Mouse (Mus musculus): ENCODE data around the gene Ctsh. TPM values are rescaled to one million over a fixed set of nuclear protein-coding genes. Genes with fewer than 3 reads are reported as not detected.

Gene Ctsh
- 6.1 and 6.6 TPM in 2 replicates for polyA plus RNA-seq (2014; fragmentation: Nextera tagmentation; extraction: Ambion mirVana)

DNA sequence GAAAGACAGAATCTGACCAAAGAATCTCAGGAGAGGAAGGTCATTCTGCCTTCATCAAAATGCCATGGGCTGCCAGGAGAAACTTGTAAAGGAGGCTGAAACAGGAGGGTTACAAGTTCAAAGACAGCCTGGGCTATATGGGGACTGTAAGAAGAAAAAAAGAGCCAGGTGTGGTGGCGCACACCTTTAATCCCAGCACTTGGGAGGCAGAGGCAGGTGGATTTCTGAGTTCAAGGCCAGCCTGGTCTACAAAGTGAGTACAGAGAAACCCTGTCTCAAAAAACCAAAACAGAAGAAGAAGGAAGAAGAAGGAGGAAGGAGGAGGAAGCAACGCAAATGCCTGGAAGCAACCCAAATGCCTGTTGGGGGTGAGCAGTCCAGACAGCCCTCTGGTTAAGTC, at the start of gene Ctsh:
TSS of gene Ctsh (plus strand) at position 301 of the 400 bp plus-strand sequence.
- DNase-seq (ENCODE audit: low spot score) (no peak), ATAC-seq (replicated peaks; ENCODE audit: low FRiP score) (no peak)
- H3K4me1 ChIP-seq (replicated peaks; ENCODE audit: control insufficient read depth, insufficient read depth, low read length) = 0 out of 2 replicates have a peak, but pooled peaks cover 2% of the 10 kb centered on the region
- WGBS = 88% methylated on average over 2 of the region's 2 CpGs
- no peaks in the 10 kb centered on the region for H3K27me3 ChIP-seq (ENCODE audit: control insufficient read depth, insufficient read depth, low read length)
- H3K36me3 ChIP-seq (ENCODE audit: control insufficient read depth, insufficient read depth, low read length) = no peaks in the 10 kb centered on the region
- no peak within 1 kb of the TSS for H3K27ac ChIP-seq (ENCODE audit: low read depth, low read length)
- H3K9me3 ChIP-seq (ENCODE audit: control insufficient read depth, low read length) = no peaks in the 10 kb centered on the region
- peak within 1 kb of the TSS; percentile 65 for H3K4me2 ChIP-seq (ENCODE audit: low read depth, low read length, severe bottlenecking)
- H3K4me3 ChIP-seq (ENCODE audit: low read depth, low read length) = peak within 1 kb of the TSS; percentile 37
- H3K9ac ChIP-seq (ENCODE audit: low read length) = peak within 1 kb of the TSS; percentile 66

DNA sequence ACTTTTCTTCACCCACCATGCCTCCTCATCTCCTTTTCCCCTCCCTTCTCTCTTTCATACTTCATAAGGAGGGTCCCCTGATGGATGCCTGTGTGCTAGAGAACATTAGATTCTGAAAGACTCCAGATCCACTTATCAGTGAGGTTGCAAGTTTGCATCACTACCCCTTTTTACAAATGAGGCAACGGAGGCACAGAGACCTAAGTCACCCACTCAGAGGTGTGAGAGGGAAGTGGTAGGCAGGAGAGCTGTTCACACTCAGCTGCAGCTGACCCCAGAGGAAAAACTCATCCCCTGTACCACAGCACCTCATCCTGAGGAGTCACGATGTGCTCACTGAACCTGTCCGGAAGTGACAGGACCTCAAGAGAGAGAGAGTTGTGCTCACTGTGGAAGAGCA, 47.5 kb upstream of the Ctsh start:
- Histone ChIP-seq H3K27ac (ENCODE audit: low read depth, low read length) (no peak overlapping the region), H3K4me2 (ENCODE audit: low read depth, low read length, severe bottlenecking) (no peak overlapping the region), H3K4me3 (ENCODE audit: low read depth, low read length) (no peak overlapping the region), H3K9me3 (ENCODE audit: control insufficient read depth, low read length) (no peaks in the 10 kb centered on the region), H3K36me3 (ENCODE audit: control insufficient read depth, insufficient read depth, low read length) (no peaks in the 10 kb centered on the region), H3K9ac (ENCODE audit: low read length) (no peak overlapping the region), H3K27me3 (ENCODE audit: control insufficient read depth, insufficient read depth, low read length) (no peaks in the 10 kb centered on the region), H3K4me1 (replicated peaks; ENCODE audit: control insufficient read depth, insufficient read depth, low read length) (no peaks in the 10 kb centered on the region)
- ATAC-seq (replicated peaks; ENCODE audit: low FRiP score) (no peak), DNase-seq (ENCODE audit: low spot score) (no peak)
- WGBS = 87% methylated on average over 3 of the region's 3 CpGs

DNA sequence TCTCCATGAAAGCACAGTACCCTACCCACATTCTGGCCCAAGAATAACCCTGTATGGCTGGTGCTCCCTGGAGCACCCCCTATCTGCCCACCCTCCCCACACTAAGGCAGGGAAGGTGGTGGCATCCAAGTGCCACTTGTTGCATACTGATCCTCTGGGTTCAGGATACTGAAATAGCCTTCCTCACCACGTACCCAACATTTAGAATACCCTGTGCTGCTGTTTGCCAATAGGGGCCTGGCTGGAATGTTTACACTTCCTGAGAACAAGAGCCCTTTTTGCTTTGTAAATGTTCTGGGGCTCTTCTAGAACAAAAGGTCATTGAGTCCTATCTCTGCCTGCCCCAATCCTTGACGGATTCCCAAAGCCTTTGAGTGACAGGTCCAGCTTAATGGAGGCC, 46.9 kb upstream of the Ctsh start:
- H3K36me3 ChIP-seq (ENCODE audit: control insufficient read depth, insufficient read depth, low read length) = no peaks in the 10 kb centered on the region
- no peaks in the 10 kb centered on the region for H3K4me1 ChIP-seq (replicated peaks; ENCODE audit: control insufficient read depth, insufficient read depth, low read length)
- no peak overlapping the region for H3K27ac ChIP-seq (ENCODE audit: low read depth, low read length)
- DNase-seq (ENCODE audit: low spot score) (no peak), ATAC-seq (replicated peaks; ENCODE audit: low FRiP score) (no peak)
- no peak overlapping the region for H3K4me2 ChIP-seq (ENCODE audit: low read depth, low read length, severe bottlenecking)
- no peaks in the 10 kb centered on the region for H3K9me3 ChIP-seq (ENCODE audit: control insufficient read depth, low read length)
- H3K27me3 ChIP-seq (ENCODE audit: control insufficient read depth, insufficient read depth, low read length) = no peaks in the 10 kb centered on the region
- H3K9ac ChIP-seq (ENCODE audit: low read length) = no peak overlapping the region
- WGBS = 20% methylated on average over 2 of the region's 2 CpGs
- no peak overlapping the region for H3K4me3 ChIP-seq (ENCODE audit: low read depth, low read length)

DNA sequence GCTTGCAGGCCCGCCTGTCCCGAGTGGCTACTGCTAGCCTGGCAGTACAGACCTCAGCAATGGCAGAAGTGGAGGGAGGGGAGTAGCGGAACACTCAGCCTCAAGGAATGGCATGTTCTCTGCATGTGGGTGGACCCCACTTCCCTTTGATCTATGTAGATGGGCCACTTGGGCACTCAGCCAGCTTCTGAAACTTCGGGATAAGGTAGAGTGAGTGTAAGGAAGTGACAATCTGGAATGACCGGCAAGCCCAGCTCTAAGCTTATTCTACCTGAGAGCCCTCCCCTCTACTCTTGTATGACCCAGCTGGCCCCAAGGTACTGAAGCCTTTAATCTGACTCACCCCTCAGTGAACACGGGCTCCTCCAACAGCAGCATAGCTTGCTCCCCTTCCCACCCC, 45.8 kb upstream of the Ctsh start:
- Histone ChIP-seq H3K36me3 (ENCODE audit: control insufficient read depth, insufficient read depth, low read length) (no peaks in the 10 kb centered on the region), H3K4me2 (ENCODE audit: low read depth, low read length, severe bottlenecking) (no peak overlapping the region), H3K9me3 (ENCODE audit: control insufficient read depth, low read length) (no peaks in the 10 kb centered on the region), H3K27ac (ENCODE audit: low read depth, low read length) (no peak overlapping the region), H3K4me3 (ENCODE audit: low read depth, low read length) (no peak overlapping the region), H3K27me3 (ENCODE audit: control insufficient read depth, insufficient read depth, low read length) (no peaks in the 10 kb centered on the region), H3K9ac (ENCODE audit: low read length) (no peak overlapping the region), H3K4me1 (replicated peaks; ENCODE audit: control insufficient read depth, insufficient read depth, low read length) (no peaks in the 10 kb centered on the region)
- DNase-seq (ENCODE audit: low spot score) (no peak), ATAC-seq (replicated peaks; ENCODE audit: low FRiP score) (no peak)
- 87% methylated on average over 6 of the region's 6 CpGs for WGBS

DNA sequence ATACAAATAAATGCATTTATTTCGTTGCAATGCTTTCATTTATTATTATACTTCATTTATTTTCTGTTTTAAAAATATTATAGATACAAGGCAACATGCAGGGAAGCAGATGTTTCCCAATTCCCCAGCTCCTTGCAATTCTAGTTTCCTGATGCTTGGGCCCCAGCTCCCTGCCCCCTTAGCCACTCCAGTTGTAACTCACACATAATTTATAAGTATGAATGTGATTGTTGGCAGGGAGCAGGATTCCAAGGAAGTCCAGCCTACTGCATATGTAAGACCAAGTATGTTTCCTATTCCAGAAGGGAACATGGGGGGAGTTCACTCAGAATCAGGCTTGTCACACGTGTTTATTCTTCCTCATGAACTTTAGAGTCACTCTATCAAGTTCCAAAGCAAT, 42.1 kb upstream of the Ctsh start:
- no peaks in the 10 kb centered on the region for H3K27me3 ChIP-seq (ENCODE audit: control insufficient read depth, insufficient read depth, low read length)
- no peaks in the 10 kb centered on the region for H3K4me1 ChIP-seq (replicated peaks; ENCODE audit: control insufficient read depth, insufficient read depth, low read length)
- no peaks in the 10 kb centered on the region for H3K36me3 ChIP-seq (ENCODE audit: control insufficient read depth, insufficient read depth, low read length)
- ATAC-seq (replicated peaks; ENCODE audit: low FRiP score) = no peak
- no peak for DNase-seq (ENCODE audit: low spot score)
- WGBS = 65% methylated on average over 2 of the region's 2 CpGs
- H3K9ac ChIP-seq (ENCODE audit: low read length) = no peak overlapping the region
- H3K4me3 ChIP-seq (ENCODE audit: low read depth, low read length) = no peak overlapping the region
- no peak overlapping the region for H3K27ac ChIP-seq (ENCODE audit: low read depth, low read length)
- H3K9me3 ChIP-seq (ENCODE audit: control insufficient read depth, low read length) = no peaks in the 10 kb centered on the region
- H3K4me2 ChIP-seq (ENCODE audit: low read depth, low read length, severe bottlenecking) = no peak overlapping the region

DNA sequence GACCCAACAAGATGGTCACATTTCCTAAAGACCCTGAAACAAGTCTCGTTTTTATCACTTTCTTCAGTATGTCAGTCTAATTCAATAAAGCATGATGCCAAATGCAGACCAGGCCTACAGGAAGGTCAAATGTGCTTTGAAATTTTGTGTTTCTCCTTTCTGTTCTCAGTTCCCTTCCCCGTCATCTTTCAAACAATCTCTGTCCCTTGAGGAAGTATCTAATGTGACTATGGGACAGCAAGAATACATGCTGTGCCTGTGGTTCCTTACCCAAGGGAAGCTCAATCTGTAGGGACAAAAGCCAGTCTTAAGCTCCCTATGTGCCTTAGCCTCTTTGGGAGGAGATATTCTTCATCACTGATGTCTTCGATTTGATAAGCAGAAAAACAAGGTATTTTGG, 39.3 kb upstream of the Ctsh start:
- no peak overlapping the region for H3K4me3 ChIP-seq (ENCODE audit: low read depth, low read length)

DNA sequence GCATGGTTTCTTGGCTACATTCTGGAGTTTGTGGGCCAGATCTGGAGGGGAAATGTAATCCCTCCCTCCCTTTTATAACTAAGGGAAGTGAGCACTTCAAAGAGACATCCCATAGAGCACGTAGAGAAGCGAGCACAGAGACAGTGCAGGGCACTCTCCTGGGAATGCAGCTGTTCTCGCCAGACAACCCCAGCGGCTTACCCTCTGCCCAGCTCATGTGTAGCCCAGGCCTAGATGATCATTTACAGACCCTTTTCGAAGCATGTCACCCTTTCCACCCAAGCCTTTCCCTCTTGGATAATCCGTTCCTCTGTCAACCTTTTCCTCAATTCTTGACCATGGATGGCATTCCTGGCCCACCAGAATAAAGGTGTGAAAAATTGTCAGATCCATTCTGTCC, 37.7 kb upstream of the Ctsh start:
- 87% methylated on average over 6 of the region's 6 CpGs for WGBS
- Histone ChIP-seq H3K4me1 (replicated peaks; ENCODE audit: control insufficient read depth, insufficient read depth, low read length) (no peaks in the 10 kb centered on the region), H3K27me3 (ENCODE audit: control insufficient read depth, insufficient read depth, low read length) (no peaks in the 10 kb centered on the region), H3K9ac (ENCODE audit: low read length) (no peak overlapping the region), H3K4me2 (ENCODE audit: low read depth, low read length, severe bottlenecking) (no peak overlapping the region), H3K4me3 (ENCODE audit: low read depth, low read length) (no peak overlapping the region), H3K27ac (ENCODE audit: low read depth, low read length) (no peak overlapping the region), H3K36me3 (ENCODE audit: control insufficient read depth, insufficient read depth, low read length) (no peaks in the 10 kb centered on the region), H3K9me3 (ENCODE audit: control insufficient read depth, low read length) (no peaks in the 10 kb centered on the region)
- no peak for ATAC-seq (replicated peaks; ENCODE audit: low FRiP score)
- no peak for DNase-seq (ENCODE audit: low spot score)

More for the DNA sequence above, 39.3 kb upstream of the Ctsh start:
- H3K4me1 ChIP-seq (replicated peaks; ENCODE audit: control insufficient read depth, insufficient read depth, low read length) = no peaks in the 10 kb centered on the region
- H3K9me3 ChIP-seq (ENCODE audit: control insufficient read depth, low read length) = no peaks in the 10 kb centered on the region
- no peaks in the 10 kb centered on the region for H3K36me3 ChIP-seq (ENCODE audit: control insufficient read depth, insufficient read depth, low read length)
- ATAC-seq (replicated peaks; ENCODE audit: low FRiP score) = no peak
- no peak overlapping the region for H3K27ac ChIP-seq (ENCODE audit: low read depth, low read length)
- no peak for DNase-seq (ENCODE audit: low spot score)
- 89% methylated on average over 3 of the region's 3 CpGs for WGBS
- no peak overlapping the region for H3K4me2 ChIP-seq (ENCODE audit: low read depth, low read length, severe bottlenecking)
- H3K27me3 ChIP-seq (ENCODE audit: control insufficient read depth, insufficient read depth, low read length) = no peaks in the 10 kb centered on the region
- H3K9ac ChIP-seq (ENCODE audit: low read length) = no peak overlapping the region

DNA sequence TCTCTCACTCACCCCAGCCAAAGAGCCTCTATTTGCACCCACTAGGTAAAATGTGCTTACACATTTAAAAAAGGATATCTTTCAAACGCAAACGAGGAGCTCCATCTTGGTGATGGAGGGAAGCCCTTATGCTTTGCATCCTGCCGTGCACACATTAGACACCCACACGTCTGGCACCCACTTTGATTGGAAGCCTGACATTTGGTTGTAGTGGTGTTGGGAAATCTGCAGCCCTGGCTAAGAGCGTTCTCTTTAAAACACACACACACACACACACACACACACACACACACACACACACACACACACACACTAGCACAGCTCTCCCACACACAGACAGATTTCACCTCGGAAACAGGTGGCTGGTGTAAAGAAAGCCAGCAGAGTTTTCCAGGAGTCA, 33.1 kb upstream of the Ctsh start:
- ATAC-seq (replicated peaks; ENCODE audit: low FRiP score) (no peak), DNase-seq (ENCODE audit: low spot score) (no peak)
- WGBS = 82% methylated on average over 6 of the region's 6 CpGs
- Histone ChIP-seq H3K9ac (ENCODE audit: low read length) (no peak overlapping the region), H3K9me3 (ENCODE audit: control insufficient read depth, low read length) (no peaks in the 10 kb centered on the region), H3K27me3 (ENCODE audit: control insufficient read depth, insufficient read depth, low read length) (no peaks in the 10 kb centered on the region), H3K27ac (ENCODE audit: low read depth, low read length) (no peak overlapping the region), H3K4me3 (ENCODE audit: low read depth, low read length) (no peak overlapping the region), H3K4me2 (ENCODE audit: low read depth, low read length, severe bottlenecking) (no peak overlapping the region), H3K36me3 (ENCODE audit: control insufficient read depth, insufficient read depth, low read length) (no peaks in the 10 kb centered on the region), H3K4me1 (replicated peaks; ENCODE audit: control insufficient read depth, insufficient read depth, low read length) (no peaks in the 10 kb centered on the region)

DNA sequence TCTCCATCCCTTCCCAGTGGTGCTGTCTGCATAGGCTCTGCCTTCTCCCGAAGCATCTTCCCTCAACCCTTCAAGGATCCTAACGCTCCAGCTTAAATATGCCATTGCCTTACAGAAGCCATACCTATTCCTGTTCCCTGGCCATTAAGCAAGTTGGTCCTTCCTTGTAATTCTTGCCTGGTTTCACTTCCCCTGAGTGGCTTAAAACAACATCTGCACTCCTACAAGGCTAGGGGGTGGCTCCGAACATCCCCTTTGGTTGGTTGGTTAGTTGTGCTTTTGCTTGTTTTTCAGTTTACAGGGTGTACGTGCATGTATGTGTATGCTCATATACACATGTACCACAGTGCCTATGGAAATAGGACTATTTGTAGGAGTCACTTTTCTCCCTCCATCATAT, 32.5 kb upstream of the Ctsh start:
- no peak overlapping the region for H3K4me2 ChIP-seq (ENCODE audit: low read depth, low read length, severe bottlenecking)

More for the DNA sequence above, 32.5 kb upstream of the Ctsh start:
- WGBS = 87% methylated on average over 4 of the region's 4 CpGs
- H3K27me3 ChIP-seq (ENCODE audit: control insufficient read depth, insufficient read depth, low read length) = no peaks in the 10 kb centered on the region
- H3K9me3 ChIP-seq (ENCODE audit: control insufficient read depth, low read length) = no peaks in the 10 kb centered on the region
- no peak overlapping the region for H3K4me3 ChIP-seq (ENCODE audit: low read depth, low read length)
- H3K9ac ChIP-seq (ENCODE audit: low read length) = no peak overlapping the region
- H3K4me1 ChIP-seq (replicated peaks; ENCODE audit: control insufficient read depth, insufficient read depth, low read length) = no peaks in the 10 kb centered on the region
- no peak overlapping the region for H3K27ac ChIP-seq (ENCODE audit: low read depth, low read length)
- DNase-seq (ENCODE audit: low spot score) (no peak), ATAC-seq (replicated peaks; ENCODE audit: low FRiP score) (no peak)
- no peaks in the 10 kb centered on the region for H3K36me3 ChIP-seq (ENCODE audit: control insufficient read depth, insufficient read depth, low read length)
